Mouse (Mus musculus) MEL (cell line): ENCODE measurements around the gene Tnfrsf19.

Source experiments
- CHD1 ChIP-seq: IDR thresholded peaks from 2 replicates; pipeline ENCODE4 v1.6.1; 2012; ENCODE audit warnings: low read depth, mild to moderate bottlenecking, inconsistent platforms, low read length, improper control_type of control experiment
- CTCF ChIP-seq, 3 experiments: IDR thresholded peaks in 2 of 3; conservative IDR thresholded peaks in 1 of 3; 2 replicates each; pipeline ENCODE4 v1.5.1; 2011 to 2012; ENCODE audit warnings: low read length in 3 of 3, low read depth in 2 of 3, mild to moderate bottlenecking in 2 of 3, improper control_type of control experiment in 1 of 3, inconsistent platforms in 1 of 3, mixed read lengths in 1 of 3, moderate library complexity in 1 of 3; ENCODE audit not compliant: control insufficient read depth in 1 of 3, insufficient read depth in 1 of 3, poor library complexity in 1 of 3, severe bottlenecking in 1 of 3
- EP300 ChIP-seq, 2 experiments: IDR thresholded peaks; 2 replicates each; pipeline ENCODE4 v1.6.1; 2011; ENCODE audit warnings: improper control_type of control experiment in 2 of 2, low read length in 2 of 2, low read depth in 1 of 2, mild to moderate bottlenecking in 1 of 2
- GABPA ChIP-seq: IDR thresholded peaks from 2 replicates; pipeline ENCODE4 v1.6.1; 2012; ENCODE audit warnings: low read depth, mild to moderate bottlenecking, inconsistent platforms, low read length, improper control_type of control experiment, moderate library complexity
- KAT2A ChIP-seq: conservative IDR thresholded peaks from 2 replicates; pipeline ENCODE4 v1.6.1; 2012; ENCODE audit warnings: low read depth, low read length, improper control_type of control experiment, inconsistent platforms
- MAX ChIP-seq: IDR thresholded peaks from 2 replicates; pipeline ENCODE4 v1.6.1; 2011; ENCODE audit warnings: low read length, improper control_type of control experiment
- MAZ ChIP-seq: IDR thresholded peaks from 2 replicates; pipeline ENCODE4 v1.6.1; 2012; ENCODE audit warnings: low read depth, mild to moderate bottlenecking, inconsistent platforms, low read length, improper control_type of control experiment
- POLR2A ChIP-seq, 2 experiments: IDR thresholded peaks; 2 replicates each; pipeline ENCODE4 v1.6.1; 2011 to 2012; ENCODE audit warnings: low read length in 2 of 2, mild to moderate bottlenecking in 2 of 2, control low read depth in 1 of 2, improper control_type of control experiment in 1 of 2, low read depth in 1 of 2, moderate library complexity in 1 of 2; ENCODE audit not compliant: control insufficient read depth in 1 of 2, insufficient read depth in 1 of 2, poor library complexity in 1 of 2
- POLR2AphosphoS2 ChIP-seq: IDR thresholded peaks from 2 replicates; pipeline ENCODE4 v1.6.1; 2011; ENCODE audit warnings: low read length, improper control_type of control experiment
- POLR2AphosphoS5 ChIP-seq: IDR thresholded peaks from 2 replicates; pipeline ENCODE4 v1.6.1; 2012; ENCODE audit warnings: low read depth, borderline replicate concordance, mild to moderate bottlenecking, inconsistent platforms, low read length, moderate library complexity, mixed read lengths
- ZC3H11A ChIP-seq: IDR thresholded peaks from 2 replicates; pipeline ENCODE4 v1.6.1; 2012; ENCODE audit warnings: low read depth, mild to moderate bottlenecking, inconsistent platforms, low read length, improper control_type of control experiment
- ZMIZ1 ChIP-seq: IDR thresholded peaks from 2 replicates; pipeline ENCODE4 v1.6.1; 2012; ENCODE audit warnings: low read depth, mild to moderate bottlenecking, inconsistent platforms, low read length, improper control_type of control experiment, moderate library complexity

DNA sequence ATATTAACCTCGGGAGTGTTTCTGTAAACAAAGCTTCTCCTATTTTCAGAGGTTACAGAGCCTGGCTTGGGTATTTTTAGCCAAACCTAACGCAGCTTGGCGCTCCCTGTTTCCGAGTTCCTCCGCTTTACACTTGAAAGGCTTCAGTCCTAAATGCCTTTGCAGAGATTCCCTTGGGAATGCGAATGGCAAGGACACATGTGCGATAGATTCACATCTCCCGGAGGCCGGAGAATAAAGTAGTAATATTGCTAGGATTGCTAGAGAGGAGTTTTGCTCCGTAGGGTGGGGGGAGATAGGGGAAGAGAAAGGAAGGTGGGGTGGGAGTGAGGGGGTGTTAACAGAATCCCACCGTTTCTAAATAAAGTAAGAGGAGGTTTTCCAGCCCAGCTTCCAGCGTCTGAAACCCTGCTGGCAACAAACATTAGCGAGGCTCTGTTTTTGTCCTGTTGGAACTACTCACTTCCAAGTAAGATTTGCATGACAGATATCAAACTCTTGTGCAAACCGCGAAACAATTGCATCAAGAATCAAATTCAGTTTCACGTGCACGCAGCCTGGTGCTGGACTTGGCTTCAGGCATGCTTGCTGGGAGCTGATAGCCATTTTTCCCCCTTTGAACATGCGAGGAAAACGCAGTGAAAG lies 722 bp downstream of the Tnfrsf19 start:
- no peak for TF ChIP-seq GABPA
- no peak for TF ChIP-seq CTCF (IDR thresholded peaks at IDR 0.05 in 2 of 3, conservative IDR thresholded peaks at IDR 0.05 in 1 of 3; ENCODE audit: control insufficient read depth in 1 of 3, insufficient read depth in 1 of 3, low read depth in 2 of 3, low read length in 3 of 3, poor library complexity in 1 of 3, severe bottlenecking in 1 of 3)
- TF ChIP-seq MAZ, result no peak
- no peak for TF ChIP-seq POLR2A (IDR thresholded peaks at IDR 0.05; ENCODE audit: control insufficient read depth in 1 of 2, insufficient read depth in 1 of 2, low read depth in 1 of 2, low read length in 2 of 2, poor library complexity in 1 of 2)
- no peak for TF ChIP-seq ZMIZ1
- TF ChIP-seq ZC3H11A, result no peak
- TF ChIP-seq CHD1, result no peak
- no peak for TF ChIP-seq POLR2AphosphoS5
- TF ChIP-seq MAX, result no peak
- no peak for TF ChIP-seq POLR2AphosphoS2
- no peak for TF ChIP-seq EP300 (IDR thresholded peaks at IDR 0.05; ENCODE audit: low read depth in 1 of 2, low read length in 2 of 2)
- no peak for TF ChIP-seq KAT2A
